Mouse (Mus musculus) 416B (cell line): ENCODE data around the gene Wbp4.
"Not testable (repeated sequence)": the region's sequence is repeated elsewhere in the genome, so short reads cannot be mapped to it uniquely, and the experiment has no call there.

Source experiments
- DNase-seq: peaks from one replicate; pipeline ENCODE4 v3.0.0; 2011; ENCODE audit warnings: low read depth

The Wbp4 gene

GRCm38 (mm10) chr14:79481339-79482151 is at the start of gene Wbp4:
Gene Wbp4, minus strand, starts transcription at chr14:79481520.
- DNase-seq, result peak; percentile 95

- no peak for DNase-seq
These were observed 49.4 kb upstream of the Wbp4 start for GRCm38 (mm10) chr14:79530761-79531160.

- peak; percentile 78 for DNase-seq
These were observed 48.5 kb upstream of the Wbp4 start for GRCm38 (mm10) chr14:79529581-79530554.

GRCm38 (mm10) chr14:79527704-79528103 is 46.4 kb upstream of the Wbp4 start:
- no peak for DNase-seq

GRCm38 (mm10) chr14:79526106-79526505 is 44.8 kb upstream of the Wbp4 start:
- not testable (repeated sequence) for DNase-seq

- DNase-seq, result peak; percentile 73
These were observed 41.1 kb upstream of the Wbp4 start for GRCm38 (mm10) chr14:79522387-79522786.

- peak; percentile 92 for DNase-seq
These were observed 40.3 kb upstream of the Wbp4 start for GRCm38 (mm10) chr14:79521471-79522117.

- DNase-seq, result peak; percentile 45
These were observed 39.7 kb upstream of the Wbp4 start for GRCm38 (mm10) chr14:79521056-79521455.

- no peak for DNase-seq
These were observed 39.3 kb upstream of the Wbp4 start for GRCm38 (mm10) chr14:79520612-79521011.

GRCm38 (mm10) chr14:79519663-79519975 is 38.3 kb upstream of the Wbp4 start:
- DNase-seq, result peak; percentile 55

GRCm38 (mm10) chr14:79518761-79519662 is 37.7 kb upstream of the Wbp4 start:
- DNase-seq, result peak; percentile 80

- DNase-seq, result peak; percentile 52
These were observed 36.8 kb upstream of the Wbp4 start for GRCm38 (mm10) chr14:79518123-79518522.

- DNase-seq, result peak; percentile 66
These were observed 35.9 kb upstream of the Wbp4 start for GRCm38 (mm10) chr14:79517185-79517740.

- DNase-seq, result peak; percentile 61
These were observed 35.4 kb upstream of the Wbp4 start for GRCm38 (mm10) chr14:79516751-79517150.

- DNase-seq, result peak; percentile 81
These were observed 34.9 kb upstream of the Wbp4 start for GRCm38 (mm10) chr14:79516243-79516610.

- DNase-seq, result peak; percentile 95
These were observed 34.4 kb upstream of the Wbp4 start for GRCm38 (mm10) chr14:79515511-79516242.

GRCm38 (mm10) chr14:79515100-79515499 is 33.8 kb upstream of the Wbp4 start:
- DNase-seq, result no peak

- peak; percentile 69 for DNase-seq
These were observed 32.6 kb upstream of the Wbp4 start for GRCm38 (mm10) chr14:79513951-79514350.

GRCm38 (mm10) chr14:79511521-79511920 is 30.2 kb upstream of the Wbp4 start:
- DNase-seq, result no peak

- DNase-seq, result no peak
These were observed 27.5 kb upstream of the Wbp4 start for GRCm38 (mm10) chr14:79508662-79509305.
